Mouse (Mus musculus) stomach, embryonic 14.5 days (tissue): ENCODE results near the gene D330020A13Rik. TPM values are rescaled to one million over a fixed set of nuclear protein-coding genes. Genes with fewer than 3 reads are reported as not detected.

Experiments
- ATAC-seq: fragments of 200-750 bp; cut with Nextera tagmentation; 2 replicates; pipeline ENCODE4 v1.8.0; 2017; ENCODE audit warnings: low read depth, moderate TSS enrichment; ENCODE audit not compliant: insufficient number of reproducible peaks, insufficient read depth, low FRiP score
- H3K27ac ChIP-seq: fragments of 300-500 bp; sonication (generic); 2 replicates; pipeline ENCODE4 v1.5.1; 2014; ENCODE audit warnings: mild to moderate bottlenecking, low read length, moderate library complexity, mixed read lengths
- H3K27me3 ChIP-seq: fragments of 300-500 bp; sonication (generic); 2 replicates; pipeline ENCODE4 v1.6.1; 2014; ENCODE audit warnings: low read length, control low read depth, mixed read lengths; ENCODE audit not compliant: control insufficient read depth, insufficient read depth
- H3K36me3 ChIP-seq: fragments of 300-500 bp; sonication (generic); 2 replicates; pipeline ENCODE4 v1.6.1; 2014; ENCODE audit warnings: mild to moderate bottlenecking, control low read depth, low read length, moderate library complexity, mixed read lengths; ENCODE audit not compliant: control insufficient read depth, insufficient read depth
- H3K4me1 ChIP-seq: fragments of 300-500 bp; sonication (generic); 2 replicates; pipeline ENCODE4 v1.6.1; 2014; ENCODE audit warnings: low read length, control low read depth, mixed read lengths; ENCODE audit not compliant: control insufficient read depth, insufficient read depth
- H3K4me2 ChIP-seq: fragments of 300-500 bp; sonication (generic); replicated peaks from 2 replicates; pipeline ENCODE4 v1.6.1; 2014; ENCODE audit warnings: low read depth, low read length, control low read depth
- H3K4me3 ChIP-seq: fragments of 300-500 bp; sonication (generic); 2 replicates; pipeline ENCODE4 v1.5.1; 2014; ENCODE audit warnings: low read depth, low read length, control low read depth
- H3K9ac ChIP-seq: fragments of 300-500 bp; sonication (generic); replicated peaks from 2 replicates; pipeline ENCODE4 v1.6.1; 2014; ENCODE audit warnings: low read depth, mild to moderate bottlenecking, control low read depth, low read length, moderate library complexity, mixed read lengths
- H3K9me3 ChIP-seq: fragments of 300-500 bp; sonication (generic); 2 replicates; pipeline ENCODE4 v1.6.1; 2016; ENCODE audit warnings: low read depth, low read length, control low read depth; ENCODE audit not compliant: control insufficient read depth
- WGBS: fragments of 180-500 bp; shearing (Covaris S2); extraction: QIAGEN DNeasy Blood & Tissue Kit; methylation state at CpG from one replicate; pipeline ENCODE4 v1.1.7; 2014; 5-methylcytosine and 5-hydroxymethylcytosine counted together
- polyA plus RNA-seq: library from polyadenylated mRNA; unstranded; fragments of >200 nt; fragmentation: Nextera tagmentation; extraction: Ambion mirVana; gene quantifications from 2 replicates; pipeline ENCODE4 v1.2.1, GENCODE M21; 2014

D330020A13Rik gene
- polyA plus RNA-seq, 1 experiment from 2014 or later: not detected

DNA sequence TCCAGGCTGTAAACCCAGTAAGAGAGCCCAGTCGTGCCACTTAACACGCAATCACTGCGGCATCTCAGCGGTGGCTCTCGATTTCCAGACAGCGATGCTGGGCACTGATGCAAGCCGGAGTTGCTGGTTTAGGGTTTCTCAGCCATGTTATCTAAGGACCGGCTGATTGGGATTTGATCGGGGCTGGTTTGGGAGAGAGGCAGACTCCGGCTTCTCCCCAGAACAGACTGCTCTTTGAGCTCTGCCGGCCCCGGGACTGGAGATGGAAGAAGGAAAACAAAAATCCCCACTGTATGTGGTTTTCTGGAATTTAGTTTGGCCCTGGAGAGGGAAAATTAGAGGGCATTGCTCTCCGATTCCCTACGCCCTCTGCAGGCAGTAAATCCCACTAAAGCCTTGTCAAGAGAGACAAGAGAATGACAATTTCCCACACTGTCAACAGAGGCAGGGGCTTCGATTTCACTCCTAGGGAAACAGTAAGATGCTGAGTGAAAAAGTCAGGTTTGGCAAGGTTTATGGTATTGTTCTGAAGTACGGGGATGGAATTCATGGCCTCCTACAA, 8.7 kb downstream of the D330020A13Rik start:
- Histone ChIP-seq H3K36me3 (no peaks in the 10 kb centered on the region), H3K27me3 (no peaks in the 10 kb centered on the region), H3K9ac (no peak overlapping the region), H3K9me3 (no peaks in the 10 kb centered on the region), H3K27ac (no peak overlapping the region), H3K4me1 (no peaks in the 10 kb centered on the region), H3K4me3 (no peak overlapping the region), H3K4me2 (peak overlapping the region; percentile 27)
- no peak for ATAC-seq
- 20% methylated on average over 16 of the region's 16 CpGs for WGBS

DNA sequence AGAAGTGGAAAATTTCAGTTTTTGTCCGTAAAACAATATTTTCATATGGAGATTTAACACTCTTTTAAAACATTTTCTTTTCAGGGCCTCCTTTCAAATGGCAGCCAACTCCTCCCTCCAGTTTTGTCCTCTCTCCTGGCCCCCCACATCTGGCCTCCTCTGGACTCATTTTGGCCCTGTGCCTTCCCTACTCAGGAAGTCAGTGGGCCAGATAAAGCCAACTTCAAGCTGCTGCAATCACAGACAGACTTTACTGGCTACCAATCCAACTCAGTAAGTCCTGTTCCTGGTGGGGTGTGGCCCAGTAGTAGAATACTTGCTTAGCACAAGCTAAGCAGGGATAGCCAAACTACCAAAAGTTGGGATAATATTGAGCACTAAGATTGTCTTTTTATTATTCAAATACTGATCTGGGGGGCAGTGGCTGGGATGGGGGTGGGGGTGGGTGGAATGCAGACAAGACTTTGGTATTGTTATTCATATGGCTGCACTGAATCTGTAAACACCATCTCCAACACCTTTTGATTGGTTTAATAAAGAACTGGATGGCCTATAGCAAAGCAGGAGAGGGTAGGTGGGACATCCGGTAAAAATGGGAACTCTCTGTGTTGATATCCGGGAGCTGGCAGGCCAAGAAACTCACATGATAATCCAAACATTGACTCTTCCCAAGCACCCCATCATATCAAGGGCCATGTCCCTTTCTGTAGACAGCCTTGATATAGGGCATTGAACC, 12.9 kb downstream of the D330020A13Rik start:
- Histone ChIP-seq H3K4me3 (no peak overlapping the region), H3K9me3 (no peaks in the 10 kb centered on the region), H3K36me3 (no peaks in the 10 kb centered on the region), H3K27ac (no peak overlapping the region), H3K4me1 (peaks cover 3% of the 10 kb centered on the region), H3K27me3 (no peaks in the 10 kb centered on the region), H3K9ac (no peak overlapping the region), H3K4me2 (no peak overlapping the region)
- 89% methylated on average over 3 of the region's 3 CpGs for WGBS
- ATAC-seq: no peak

DNA sequence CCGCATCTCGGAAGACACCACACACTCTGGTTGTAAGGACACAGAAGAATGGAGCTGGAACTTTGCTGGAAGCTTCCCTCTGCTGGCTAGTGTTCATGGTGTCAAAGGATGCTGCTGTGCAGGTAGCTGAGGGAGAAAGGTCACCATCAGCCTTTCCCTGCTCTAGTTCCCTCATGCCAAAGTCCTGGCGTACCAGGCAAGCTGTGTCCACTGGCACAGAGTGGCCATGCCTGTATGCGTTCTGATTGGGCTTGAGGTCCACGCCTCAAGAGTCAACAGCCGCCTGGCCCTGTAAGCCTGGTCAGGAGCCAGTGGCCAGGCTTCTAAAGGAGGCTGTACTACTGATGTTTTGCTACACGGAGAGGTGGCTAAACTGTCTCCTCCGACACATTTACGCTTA, 15.2 kb downstream of the D330020A13Rik start:
- Histone ChIP-seq H3K9ac (no peak overlapping the region), H3K27me3 (no peaks in the 10 kb centered on the region), H3K4me1 (peaks cover 3% of the 10 kb centered on the region), H3K4me2 (no peak overlapping the region), H3K9me3 (no peaks in the 10 kb centered on the region), H3K4me3 (no peak overlapping the region), H3K36me3 (no peaks in the 10 kb centered on the region), H3K27ac (no peak overlapping the region)
- WGBS: 61% methylated on average over 9 of the region's 9 CpGs
- ATAC-seq: no peak; the same call in 1 of the 2 replicates

DNA sequence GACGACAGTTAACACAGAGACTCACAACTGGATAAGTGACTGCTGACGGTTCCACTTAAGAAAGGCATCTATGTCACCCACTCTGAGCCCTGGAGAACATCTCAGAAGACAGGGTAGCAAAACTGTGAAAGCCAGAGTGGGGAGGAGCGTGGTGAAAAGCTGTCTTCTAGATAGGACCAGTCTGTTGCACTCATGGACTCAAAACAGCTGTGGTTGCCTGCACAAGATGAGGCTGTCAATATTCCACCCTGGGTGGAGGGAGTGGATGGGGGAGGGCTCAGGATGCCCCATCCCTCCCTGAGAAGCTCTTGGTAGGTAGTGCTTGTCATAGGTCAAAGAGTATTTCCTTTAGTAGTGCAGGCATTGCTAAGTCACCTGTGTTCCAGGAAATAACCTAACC, 15.6 kb downstream of the D330020A13Rik start:
- no peak for ATAC-seq
- no peaks in the 10 kb centered on the region for H3K36me3 ChIP-seq
- no peaks in the 10 kb centered on the region for H3K9me3 ChIP-seq
- peaks cover 3% of the 10 kb centered on the region for H3K4me1 ChIP-seq
- no peaks in the 10 kb centered on the region for H3K27me3 ChIP-seq
- no peak overlapping the region for H3K9ac ChIP-seq
- H3K4me2 ChIP-seq: no peak overlapping the region
- no peak overlapping the region for H3K4me3 ChIP-seq
- WGBS: 39% methylated on average over 3 of the region's 3 CpGs
- H3K27ac ChIP-seq: no peak overlapping the region

DNA sequence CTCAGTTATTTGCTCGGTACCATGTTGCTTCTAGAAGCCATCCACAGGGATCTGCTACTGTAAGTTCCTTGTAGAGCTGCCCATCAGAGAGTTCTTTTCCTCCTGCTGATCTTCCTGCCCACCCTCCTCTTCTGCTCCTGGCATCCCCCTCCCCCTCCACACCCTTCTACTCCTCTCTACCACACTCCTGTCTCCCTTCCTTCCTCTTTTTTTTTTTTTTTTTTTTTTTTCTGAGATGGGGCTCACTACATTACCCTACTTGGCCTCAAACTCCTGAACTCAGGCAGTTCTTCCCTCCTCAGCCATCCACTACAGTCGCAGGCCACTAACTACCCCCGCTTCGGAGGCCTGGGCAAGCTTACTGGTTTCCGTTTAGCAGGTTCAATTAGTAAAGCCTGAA, 18.3 kb downstream of the D330020A13Rik start:
- Histone ChIP-seq H3K4me1 (peaks cover 3% of the 10 kb centered on the region), H3K27ac (no peak overlapping the region), H3K4me2 (no peak overlapping the region), H3K4me3 (no peak overlapping the region), H3K9ac (no peak overlapping the region), H3K9me3 (no peaks in the 10 kb centered on the region), H3K27me3 (no peaks in the 10 kb centered on the region), H3K36me3 (no peaks in the 10 kb centered on the region)
- ATAC-seq: no peak
- 75% methylated on average over 5 of the region's 5 CpGs for WGBS

DNA sequence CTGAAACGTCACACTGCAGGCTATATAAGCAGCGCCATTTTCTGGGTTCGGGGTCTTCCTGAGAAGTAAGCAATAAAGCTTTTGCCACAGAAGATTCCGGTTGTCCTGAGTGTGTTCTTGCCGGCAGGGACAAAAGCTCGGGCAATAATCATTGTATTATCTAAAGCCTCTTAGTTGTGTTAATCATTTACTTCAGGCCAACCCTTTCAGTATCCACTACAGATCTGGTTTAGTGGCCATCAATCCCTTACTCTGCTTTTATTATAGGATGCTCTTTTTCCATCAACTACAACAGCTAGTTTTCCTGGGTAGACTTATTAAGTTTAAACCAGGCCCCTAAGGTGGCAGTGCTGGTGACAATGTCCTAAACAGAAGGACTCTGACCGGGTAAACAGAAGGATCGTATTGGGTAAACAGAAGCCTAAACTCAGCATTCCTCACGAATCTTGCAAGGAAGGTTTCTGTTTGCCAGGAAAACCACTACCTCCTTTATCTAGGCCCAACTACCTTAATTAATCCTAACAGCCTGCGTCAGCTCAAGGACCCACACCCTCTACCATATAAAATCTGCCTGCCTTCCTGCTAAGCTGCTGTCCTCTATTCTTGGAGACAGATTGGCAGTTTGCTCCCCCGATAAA, 24.3 kb downstream of the D330020A13Rik start:
- 64% methylated on average over 11 of the region's 11 CpGs for WGBS
- H3K27me3 ChIP-seq: no peaks in the 10 kb centered on the region

DNA sequence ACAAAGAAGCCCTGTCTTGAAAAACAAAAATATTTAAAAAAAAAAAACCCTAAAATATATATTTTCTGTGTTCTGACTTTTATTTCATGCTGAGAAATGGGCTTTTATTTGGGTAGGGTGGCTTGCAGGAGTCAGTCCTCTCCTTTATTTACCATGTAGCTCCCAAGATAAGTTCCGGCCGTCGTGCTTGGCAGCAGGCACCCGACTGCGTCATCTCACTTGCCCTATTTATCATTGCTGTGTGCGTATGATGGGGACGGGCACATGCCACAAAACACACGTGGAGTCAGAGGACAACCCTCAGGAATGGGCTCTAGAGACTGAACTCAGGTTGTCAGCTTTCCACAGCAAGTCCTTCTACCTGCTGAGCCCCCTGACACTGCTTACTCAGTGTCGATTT, 25.0 kb downstream of the D330020A13Rik start:
- no peak overlapping the region for H3K4me3 ChIP-seq
- H3K9ac ChIP-seq: no peak overlapping the region
- no peaks in the 10 kb centered on the region for H3K36me3 ChIP-seq
- H3K9me3 ChIP-seq: no peaks in the 10 kb centered on the region
- H3K27me3 ChIP-seq: no peaks in the 10 kb centered on the region
- no peak overlapping the region for H3K4me2 ChIP-seq
- H3K27ac ChIP-seq: 0 out of 2 replicates have a peak overlapping the region, but pooled peaks have one; percentile 15
- H3K4me1 ChIP-seq: no peaks in the 10 kb centered on the region
- no peak for ATAC-seq
- 72% methylated on average over 9 of the region's 9 CpGs for WGBS

More for the DNA sequence above, 24.3 kb downstream of the D330020A13Rik start:
- Histone ChIP-seq H3K9me3 (no peaks in the 10 kb centered on the region), H3K4me1 (no peaks in the 10 kb centered on the region), H3K9ac (no peak overlapping the region), H3K27ac (0 out of 2 replicates have a peak overlapping the region, but pooled peaks have one; percentile 15), H3K4me3 (no peak overlapping the region), H3K4me2 (no peak overlapping the region), H3K36me3 (no peaks in the 10 kb centered on the region)
- ATAC-seq: no peak

DNA sequence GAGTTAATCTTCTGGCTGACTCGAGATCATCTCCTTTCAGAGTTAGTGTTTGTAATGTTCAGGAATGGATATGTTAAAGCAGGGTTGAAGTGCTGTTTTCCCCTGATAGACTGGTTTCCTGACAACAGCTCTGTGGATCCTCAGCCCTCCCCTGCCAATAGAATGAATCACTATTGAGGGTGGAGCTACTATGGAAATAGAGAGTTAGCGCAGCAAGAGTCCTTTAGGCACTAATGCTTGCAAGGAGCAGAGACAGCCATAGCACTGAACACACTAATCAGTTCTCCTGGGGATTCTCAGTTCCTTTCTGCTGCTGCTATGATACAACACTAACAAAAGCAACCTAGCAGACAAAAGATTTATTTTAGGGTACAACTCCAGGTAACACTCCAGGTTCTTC, 26.2 kb downstream of the D330020A13Rik start:
- H3K4me1 ChIP-seq: no peaks in the 10 kb centered on the region
- 67% methylated on average over 2 of the region's 2 CpGs for WGBS

More for the DNA sequence above, 26.2 kb downstream of the D330020A13Rik start:
- H3K36me3 ChIP-seq: peaks cover 4% of the 10 kb centered on the region; the same call in 1 of the 2 replicates
- H3K4me2 ChIP-seq: no peak overlapping the region
- no peak overlapping the region for H3K9ac ChIP-seq
- H3K9me3 ChIP-seq: no peaks in the 10 kb centered on the region
- H3K4me3 ChIP-seq: no peak overlapping the region
- no peak overlapping the region for H3K27ac ChIP-seq
- no peak for ATAC-seq
- H3K27me3 ChIP-seq: no peaks in the 10 kb centered on the region
